Mouse (Mus musculus) cortical plate, adult 2 months (tissue): Measurements from ENCODE around the gene Parn. TPM values are rescaled to one million over a fixed set of nuclear protein-coding genes. Genes with fewer than 3 reads are reported as not detected.

Experiments
- H3K27ac ChIP-seq: fragments of 200-500 bp; 2 replicates; pipeline ENCODE4 v1.5.1; 2012; ENCODE audit warnings: low read length, control low read depth, inconsistent platforms; ENCODE audit not compliant: insufficient read depth
- H3K4me1 ChIP-seq: fragments of 200-500 bp; 2 replicates; pipeline ENCODE4 v1.6.1; 2011; ENCODE audit warnings: low read length; ENCODE audit not compliant: control insufficient read depth, insufficient read depth
- H3K4me3 ChIP-seq: fragments of 200-500 bp; 2 replicates; pipeline ENCODE4 v1.5.1; 2011; ENCODE audit warnings: mild to moderate bottlenecking, low read length, control low read depth; ENCODE audit not compliant: insufficient read depth
- CTCF ChIP-seq: fragments of 200-500 bp; IDR thresholded peaks from 2 replicates; pipeline ENCODE4 v1.5.1; 2011; ENCODE audit warnings: mild to moderate bottlenecking, control low read depth, low read length; ENCODE audit not compliant: insufficient read depth; ENCODE audit errors: extremely low read depth
- POLR2A ChIP-seq: fragments of 200-500 bp; IDR thresholded peaks from 2 replicates; pipeline ENCODE4 v1.6.1; 2011; ENCODE audit warnings: mild to moderate bottlenecking, low read length, control low read depth; ENCODE audit not compliant: insufficient read depth; ENCODE audit errors: extremely low read depth
- polyA plus RNA-seq: library from polyadenylated mRNA; depleted of rRNA; stranded (reverse); fragments of >200 nt; gene quantifications from 2 replicates; pipeline ENCODE4 v1.2.3, GENCODE M21; 2012

Parn gene
- polyA plus RNA-seq, 1 experiment = 25.3 TPM

- TF ChIP-seq CTCF = no peak
- no peak for TF ChIP-seq POLR2A
- H3K4me3 ChIP-seq = no peak overlapping the region
- H3K27ac ChIP-seq = no peak overlapping the region
- H3K4me1 ChIP-seq = no peaks in the 10 kb centered on the region
These were observed 65.2 kb downstream of the Parn start for GRCm38 (mm10) chr16:13602779-13603178.

GRCm38 (mm10) chr16:13589049-13589408 lies 78.9 kb downstream of the Parn start:
- TF ChIP-seq CTCF = no peak
- no peak for TF ChIP-seq POLR2A
- no peak overlapping the region for H3K27ac ChIP-seq

GRCm38 (mm10) chr16:13588182-13589048 lies 79.6 kb downstream of the Parn start:
- H3K4me3 ChIP-seq = no peak overlapping the region
- no peak overlapping the region for H3K27ac ChIP-seq
- H3K4me1 ChIP-seq = no peaks in the 10 kb centered on the region
- TF ChIP-seq POLR2A (no peak), CTCF (no peak)

More at GRCm38 (mm10) chr16:13589049-13589408, 78.9 kb downstream of the Parn start:
- no peak overlapping the region for H3K4me3 ChIP-seq
- H3K4me1 ChIP-seq = no peaks in the 10 kb centered on the region

GRCm38 (mm10) chr16:13585234-13585633 lies 82.7 kb downstream of the Parn start:
- TF ChIP-seq POLR2A (no peak), CTCF (no peak)
- Histone ChIP-seq H3K4me1 (no peaks in the 10 kb centered on the region), H3K4me3 (no peak overlapping the region), H3K27ac (no peak overlapping the region)

GRCm38 (mm10) chr16:13580784-13581183 lies 87.2 kb downstream of the Parn start:
- TF ChIP-seq CTCF (peak; percentile 44), POLR2A (no peak)
- Histone ChIP-seq H3K27ac (no peak overlapping the region), H3K4me3 (no peak overlapping the region), H3K4me1 (peaks cover 2% of the 10 kb centered on the region; the same call in 1 of the 2 replicates)

GRCm38 (mm10) chr16:13580016-13580415 lies 88.0 kb downstream of the Parn start:
- Histone ChIP-seq H3K27ac (no peak overlapping the region), H3K4me3 (no peak overlapping the region), H3K4me1 (peaks cover 2% of the 10 kb centered on the region; the same call in 1 of the 2 replicates)
- TF ChIP-seq CTCF (no peak), POLR2A (no peak)

GRCm38 (mm10) chr16:13575306-13575705 lies 92.7 kb downstream of the Parn start:
- Histone ChIP-seq H3K4me3 (no peak overlapping the region), H3K4me1 (peaks cover 2% of the 10 kb centered on the region; the same call in 1 of the 2 replicates), H3K27ac (no peak overlapping the region)
- no peak for TF ChIP-seq CTCF
- no peak for TF ChIP-seq POLR2A

GRCm38 (mm10) chr16:13568280-13568679 lies 99.7 kb downstream of the Parn start:
- Histone ChIP-seq H3K4me1 (no peaks in the 10 kb centered on the region), H3K27ac (no peak overlapping the region), H3K4me3 (no peak overlapping the region)
- TF ChIP-seq CTCF (no peak), POLR2A (no peak)

GRCm38 (mm10) chr16:13567614-13568013 lies 100.4 kb downstream of the Parn start:
- H3K27ac ChIP-seq = no peak overlapping the region
- no peaks in the 10 kb centered on the region for H3K4me1 ChIP-seq
- TF ChIP-seq POLR2A = no peak
- TF ChIP-seq CTCF = no peak
- no peak overlapping the region for H3K4me3 ChIP-seq

- Histone ChIP-seq H3K4me1 (no peaks in the 10 kb centered on the region), H3K27ac (no peak overlapping the region), H3K4me3 (no peak overlapping the region)
- TF ChIP-seq POLR2A = no peak
- no peak for TF ChIP-seq CTCF
These were observed 101.6 kb downstream of the Parn start for GRCm38 (mm10) chr16:13566351-13566750.

GRCm38 (mm10) chr16:13565291-13565690 lies 102.7 kb downstream of the Parn start:
- TF ChIP-seq POLR2A (no peak), CTCF (no peak)
- H3K4me3 ChIP-seq = no peak overlapping the region
- no peak overlapping the region for H3K27ac ChIP-seq
- H3K4me1 ChIP-seq = no peaks in the 10 kb centered on the region
